Mouse (Mus musculus) gastrocnemius, adult 8-10 months (tissue): ENCODE results near the gene Plrg1. TPM values are rescaled to one million over a fixed set of nuclear protein-coding genes. Genes with fewer than 3 reads are reported as not detected.

ENCODE experiments used
- total RNA-seq, 4 experiments: library from RNA; stranded (reverse); gene quantifications; 2 replicates each; pipeline ENCODE4 v1.2.4; 2022

The Plrg1 gene
- total RNA-seq, 4 experiments from 2014 or later = 18.0 to 21.7 (median 20.1) TPM

Other genes with a start within 250 kb of the Plrg1 start
- under 1 TPM in 1 of 4 experiments, not detected in 3; 0.13 TPM for gene Rbm46, start 179.0 kb upstream of the Plrg1 start, total RNA-seq
- gene Lrat, start 151.5 kb upstream of the Plrg1 start, total RNA-seq = not detected
- under 1 TPM in 1 of 4 experiments, not detected in 3; 0.70 TPM for gene Fgg, start 47.8 kb upstream of the Plrg1 start, total RNA-seq
- under 1 TPM in 1 of 4 experiments, not detected in 3; 0.94 TPM for gene Fga, start 29.4 kb upstream of the Plrg1 start, total RNA-seq
- gene Fgb, start 5.7 kb upstream of the Plrg1 start, total RNA-seq = under 1 TPM in 1 of 4 experiments, not detected in 3; 0.32 TPM
- gene Dchs2, start 72.4 kb downstream of the Plrg1 start, total RNA-seq = under 1 TPM; 0.36 to 0.63 (median 0.39) TPM